Comparison of ENCODE assay signal across 14 mouse cellular contexts in the genomic region with DNA sequence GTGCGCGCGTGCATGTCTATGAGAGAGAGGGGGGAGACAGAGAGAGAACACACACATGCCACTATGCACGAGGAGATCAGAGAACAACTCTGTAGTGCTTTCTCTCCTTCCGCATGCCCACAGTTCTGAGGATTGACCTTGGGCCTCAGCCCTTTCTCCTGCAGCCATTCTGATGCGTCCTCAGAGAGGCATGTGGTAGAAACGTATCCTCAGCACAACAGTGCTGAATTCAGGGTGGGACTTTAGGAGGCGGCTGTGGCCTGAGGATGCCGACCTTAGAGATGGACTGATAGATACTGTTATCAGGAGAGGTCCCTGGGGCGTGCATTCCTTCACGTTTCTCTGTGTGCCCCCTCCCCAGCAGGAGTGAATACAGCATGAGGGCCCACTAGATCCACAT.
"Had no signal": no experiment of that assay in that cellular context is flagged by ENCODE, and none has a peak within 500 bp of the region (broad histone marks: within the 10 kb centered on the region; RNA-seq: fewer than 3 reads in every experiment).

No protein-coding gene starts in this region.

- H3K4me3 ChIP-seq: midbrain, embryonic 12.5 days; neural tube, embryonic 12.5 days; stomach, embryonic 15.5 days had no signal

- H3K36me3 ChIP-seq: midbrain, embryonic 12.5 days; neural tube, embryonic 12.5 days; stomach, embryonic 15.5 days had no signal

- H3K9ac ChIP-seq: lung, embryonic 14.5 days; midbrain, embryonic 12.5 days; neural tube, embryonic 12.5 days; stomach, embryonic 15.5 days had no signal

- H3K9me3 ChIP-seq: midbrain, embryonic 12.5 days; stomach, embryonic 15.5 days had no signal

- H3K27me3 ChIP-seq: midbrain, embryonic 12.5 days; neural tube, embryonic 12.5 days; stomach, embryonic 15.5 days had no signal

- DNase-seq: lung, adult 18-20 months; lung, embryonic 14.5 days; lung, postnatal 10 days; lung, postnatal 4 days; midbrain, embryonic 14.5 days; right cerebral cortex, postnatal 14 days; thymus, adult 2 months; thymus, postnatal 25 days; thymus, postnatal 4 days had no signal

- H3K4me1 ChIP-seq: neural tube, embryonic 12.5 days; stomach, embryonic 15.5 days had no signal

- H3K4me2 ChIP-seq: lung, embryonic 14.5 days; midbrain, embryonic 12.5 days; neural tube, embryonic 12.5 days; stomach, embryonic 15.5 days had no signal

- ATAC-seq: midbrain, embryonic 16.5 days had no signal

- H3K27ac ChIP-seq: midbrain, embryonic 12.5 days; neural tube, embryonic 12.5 days; stomach, embryonic 15.5 days; stomach, postnatal 0 days had no signal
